Mouse (Mus musculus) megakaryocyte, embryonic 14.5 days (primary cell): ENCODE results near the gene Josd1. TPM values are rescaled to one million over a fixed set of nuclear protein-coding genes. Genes with fewer than 3 reads are reported as not detected.

Experiments
- H3K27me3 ChIP-seq: replicated peaks from 2 replicates; pipeline ENCODE3; 2012; ENCODE audit warnings: inconsistent platforms
- H3K36me3 ChIP-seq: replicated peaks from 2 replicates; pipeline ENCODE3; 2012; ENCODE audit warnings: low read length, inconsistent platforms, mixed read lengths
- H3K4me1 ChIP-seq: 2 replicates; pipeline ENCODE4 v1.6.1; 2012; ENCODE audit warnings: inconsistent platforms
- H3K4me3 ChIP-seq: replicated peaks from 2 replicates; pipeline ENCODE3; 2012; ENCODE audit warnings: moderate library complexity, mild to moderate bottlenecking, inconsistent platforms
- H3K9me3 ChIP-seq: 2 replicates; pipeline ENCODE4 v1.6.1; 2012; ENCODE audit warnings: inconsistent platforms
- FLI1 ChIP-seq: IDR thresholded peaks from 2 replicates; pipeline ENCODE4 v1.6.1; 2012; ENCODE audit warnings: low read length, inconsistent platforms, mixed read lengths
- GATA1 ChIP-seq: IDR thresholded peaks from 3 replicates; pipeline ENCODE4 v1.6.1; 2012; ENCODE audit warnings: mixed read lengths, low read length, inconsistent platforms, borderline replicate concordance
- polyA plus RNA-seq: library from polyadenylated mRNA; stranded (reverse); fragments of >175 nt; gene quantifications from 2 replicates; pipeline ENCODE4 v1.2.3, GENCODE M21; 2012; ENCODE audit warnings: low replicate concordance; ENCODE audit not compliant: insufficient read depth

Gene Josd1
- polyA plus RNA-seq, 1 experiment = 5.4 TPM

GRCm38 (mm10) chr15:79694512-79694911 lies 6.8 kb upstream of the Josd1 start:
- H3K4me1 ChIP-seq = peaks cover 84% of the 10 kb centered on the region
- TF ChIP-seq GATA1 = no peak; the same call in 2 of the 3 replicates
- no peak for TF ChIP-seq FLI1
- H3K27me3 ChIP-seq = no peaks in the 10 kb centered on the region
- H3K9me3 ChIP-seq = no peaks in the 10 kb centered on the region
- H3K4me3 ChIP-seq = peak overlapping the region; percentile 93
- H3K36me3 ChIP-seq = peaks cover 43% of the 10 kb centered on the region

- no peak for TF ChIP-seq GATA1
- TF ChIP-seq FLI1 = no peak
- peaks cover 37% of the 10 kb centered on the region for H3K36me3 ChIP-seq
- H3K9me3 ChIP-seq = no peaks in the 10 kb centered on the region
- H3K27me3 ChIP-seq = no peaks in the 10 kb centered on the region
- H3K4me3 ChIP-seq = peak overlapping the region; percentile 93
- H3K4me1 ChIP-seq = peaks cover 84% of the 10 kb centered on the region
Measured at GRCm38 (mm10) chr15:79693740-79694139, 6.0 kb upstream of the Josd1 start.

- H3K27me3 ChIP-seq = no peaks in the 10 kb centered on the region
- H3K9me3 ChIP-seq = no peaks in the 10 kb centered on the region
- peaks cover 80% of the 10 kb centered on the region for H3K4me1 ChIP-seq
- peaks cover 26% of the 10 kb centered on the region for H3K36me3 ChIP-seq
- H3K4me3 ChIP-seq = peak overlapping the region; percentile 93
- TF ChIP-seq GATA1 (no peak), FLI1 (no peak)
Measured at GRCm38 (mm10) chr15:79692334-79692733, 4.6 kb upstream of the Josd1 start.

GRCm38 (mm10) chr15:79691023-79691508 lies 3.3 kb upstream of the Josd1 start:
- TF ChIP-seq GATA1 (no peak), FLI1 (no peak)
- H3K4me1 ChIP-seq = peaks cover 74% of the 10 kb centered on the region

GRCm38 (mm10) chr15:79690426-79691022 lies 2.8 kb upstream of the Josd1 start, which contains the start of gene Gtpbp1:
TSS of gene Gtpbp1 (plus strand) at chr15:79690845.
- TF ChIP-seq FLI1 = no peak
- no peak for TF ChIP-seq GATA1
- no peaks in the 10 kb centered on the region for H3K27me3 ChIP-seq
- H3K9me3 ChIP-seq = no peaks in the 10 kb centered on the region
- peaks cover 10% of the 10 kb centered on the region for H3K36me3 ChIP-seq
- H3K4me1 ChIP-seq = peaks cover 74% of the 10 kb centered on the region
- H3K4me3 ChIP-seq = peak within 1 kb of the TSS; percentile 98

More at GRCm38 (mm10) chr15:79691023-79691508, 3.3 kb upstream of the Josd1 start:
- H3K4me3 ChIP-seq = peak overlapping the region; percentile 98
- no peaks in the 10 kb centered on the region for H3K9me3 ChIP-seq
- H3K27me3 ChIP-seq = no peaks in the 10 kb centered on the region
- H3K36me3 ChIP-seq = peaks cover 14% of the 10 kb centered on the region

GRCm38 (mm10) chr15:79689662-79690425 lies 2.1 kb upstream of the Josd1 start:
- no peak for TF ChIP-seq FLI1
- 0 out of 3 replicates have a peak, but pooled peaks have one; percentile 29 for TF ChIP-seq GATA1
- Histone ChIP-seq H3K4me3 (peak overlapping the region; percentile 98), H3K4me1 (peaks cover 74% of the 10 kb centered on the region), H3K9me3 (no peaks in the 10 kb centered on the region), H3K36me3 (peaks cover 3% of the 10 kb centered on the region), H3K27me3 (no peaks in the 10 kb centered on the region)

- peaks cover 74% of the 10 kb centered on the region for H3K4me1 ChIP-seq
Measured at GRCm38 (mm10) chr15:79688268-79688956, 693 bp upstream of the Josd1 start.

GRCm38 (mm10) chr15:79687175-79687574 lies 544 bp downstream of the Josd1 start:
- TF ChIP-seq GATA1 = no peak
- TF ChIP-seq FLI1 = no peak
- Histone ChIP-seq H3K4me1 (peaks cover 74% of the 10 kb centered on the region), H3K9me3 (no peaks in the 10 kb centered on the region), H3K4me3 (peak overlapping the region; percentile 97), H3K36me3 (peaks cover 5% of the 10 kb centered on the region), H3K27me3 (no peaks in the 10 kb centered on the region)

More at GRCm38 (mm10) chr15:79688268-79688956, 693 bp upstream of the Josd1 start:
- Histone ChIP-seq H3K36me3 (peaks cover under 1% of the 10 kb centered on the region), H3K27me3 (no peaks in the 10 kb centered on the region), H3K9me3 (no peaks in the 10 kb centered on the region), H3K4me3 (peak overlapping the region; percentile 97)
- no peak for TF ChIP-seq GATA1
- no peak for TF ChIP-seq FLI1

GRCm38 (mm10) chr15:79686046-79686869 lies 1.5 kb downstream of the Josd1 start:
- H3K36me3 ChIP-seq = peaks cover 8% of the 10 kb centered on the region
- TF ChIP-seq GATA1 = no peak
- TF ChIP-seq FLI1 = no peak
- peak overlapping the region; percentile 91 for H3K4me3 ChIP-seq
- H3K4me1 ChIP-seq = peaks cover 73% of the 10 kb centered on the region
- H3K27me3 ChIP-seq = no peaks in the 10 kb centered on the region
- H3K9me3 ChIP-seq = no peaks in the 10 kb centered on the region
